Mouse (Mus musculus): ENCODE data around the gene Cdc34. TPM values are rescaled to one million over a fixed set of nuclear protein-coding genes. Genes with fewer than 3 reads are reported as not detected.

Gene Cdc34
- polyA plus RNA-seq, 1 experiment: 74.9 TPM

- TF ChIP-seq CTCF (IDR thresholded peaks at IDR 0.05; ENCODE audit: low read depth, low read length) (no peak), POLR2A (IDR thresholded peaks at IDR 0.05; ENCODE audit: borderline replicate concordance, low read depth, low read length) (no peak)
- H3K27ac ChIP-seq (ENCODE audit: insufficient read depth, low read depth, low read length): no peak overlapping the region
- H3K4me3 ChIP-seq (ENCODE audit: insufficient read depth, low read length): no peak overlapping the region
Observed at GRCm38 (mm10) chr10:79654946-79655395, 27.0 kb upstream of the Cdc34 start.

GRCm38 (mm10) chr10:79658829-79659228 lies 23.2 kb upstream of the Cdc34 start:
- no peak overlapping the region for H3K4me3 ChIP-seq (ENCODE audit: insufficient read depth, low read length)
- TF ChIP-seq CTCF (IDR thresholded peaks at IDR 0.05; ENCODE audit: low read depth, low read length): no peak
- no peak overlapping the region for H3K27ac ChIP-seq (ENCODE audit: insufficient read depth, low read depth, low read length)
- 0 out of 2 replicates have a peak, but pooled peaks cover 4% of the 10 kb centered on the region for H3K4me1 ChIP-seq (ENCODE audit: control insufficient read depth, insufficient read depth, low read length)

More at GRCm38 (mm10) chr10:79654946-79655395, 27.0 kb upstream of the Cdc34 start:
- 0 out of 2 replicates have a peak, but pooled peaks cover 4% of the 10 kb centered on the region for H3K4me1 ChIP-seq (ENCODE audit: control insufficient read depth, insufficient read depth, low read length)

- Histone ChIP-seq H3K4me1 (ENCODE audit: control insufficient read depth, insufficient read depth, low read length) (0 out of 2 replicates have a peak, but pooled peaks cover 4% of the 10 kb centered on the region), H3K4me3 (ENCODE audit: insufficient read depth, low read length) (no peak overlapping the region), H3K27ac (ENCODE audit: insufficient read depth, low read depth, low read length) (no peak overlapping the region)
- TF ChIP-seq CTCF (IDR thresholded peaks at IDR 0.05; ENCODE audit: low read depth, low read length) (no peak), POLR2A (IDR thresholded peaks at IDR 0.05; ENCODE audit: borderline replicate concordance, low read depth, low read length) (no peak)
Observed at GRCm38 (mm10) chr10:79660298-79660697, 21.7 kb upstream of the Cdc34 start.

- H3K27ac ChIP-seq (ENCODE audit: insufficient read depth, low read depth, low read length): no peak overlapping the region
- TF ChIP-seq CTCF (IDR thresholded peaks at IDR 0.05; ENCODE audit: low read depth, low read length): no peak
- no peak for TF ChIP-seq POLR2A (IDR thresholded peaks at IDR 0.05; ENCODE audit: borderline replicate concordance, low read depth, low read length)
- no peak overlapping the region for H3K4me3 ChIP-seq (ENCODE audit: insufficient read depth, low read length)
- H3K4me1 ChIP-seq (ENCODE audit: control insufficient read depth, insufficient read depth, low read length): peaks cover 12% of the 10 kb centered on the region
Observed at GRCm38 (mm10) chr10:79661861-79662260, 20.1 kb upstream of the Cdc34 start.

GRCm38 (mm10) chr10:79664131-79664665 lies 17.8 kb upstream of the Cdc34 start, which contains the start of gene Madcam1:
Madcam1 (plus strand) TSS chr10:79664559.
- peaks cover 8% of the 10 kb centered on the region for H3K4me1 ChIP-seq (ENCODE audit: control insufficient read depth, insufficient read depth, low read length)
- no peak for TF ChIP-seq POLR2A (IDR thresholded peaks at IDR 0.05; ENCODE audit: borderline replicate concordance, low read depth, low read length)
- peak; percentile 66 for TF ChIP-seq CTCF (IDR thresholded peaks at IDR 0.05; ENCODE audit: low read depth, low read length)
- H3K4me3 ChIP-seq (ENCODE audit: insufficient read depth, low read length): no peak within 1 kb of the TSS
- no peak within 1 kb of the TSS for H3K27ac ChIP-seq (ENCODE audit: insufficient read depth, low read depth, low read length)

- Histone ChIP-seq H3K4me3 (ENCODE audit: insufficient read depth, low read length) (no peak overlapping the region), H3K4me1 (ENCODE audit: control insufficient read depth, insufficient read depth, low read length) (peaks cover 8% of the 10 kb centered on the region), H3K27ac (ENCODE audit: insufficient read depth, low read depth, low read length) (no peak overlapping the region)
Observed at GRCm38 (mm10) chr10:79665051-79665450, 16.9 kb upstream of the Cdc34 start.

GRCm38 (mm10) chr10:79666493-79666892 lies 15.5 kb upstream of the Cdc34 start:
- TF ChIP-seq POLR2A (IDR thresholded peaks at IDR 0.05; ENCODE audit: borderline replicate concordance, low read depth, low read length) (no peak), CTCF (IDR thresholded peaks at IDR 0.05; ENCODE audit: low read depth, low read length) (no peak)
- H3K4me1 ChIP-seq (ENCODE audit: control insufficient read depth, insufficient read depth, low read length): peaks cover 18% of the 10 kb centered on the region
- no peak overlapping the region for H3K27ac ChIP-seq (ENCODE audit: insufficient read depth, low read depth, low read length)
- H3K4me3 ChIP-seq (ENCODE audit: insufficient read depth, low read length): no peak overlapping the region

More at GRCm38 (mm10) chr10:79665051-79665450, 16.9 kb upstream of the Cdc34 start:
- TF ChIP-seq POLR2A (IDR thresholded peaks at IDR 0.05; ENCODE audit: borderline replicate concordance, low read depth, low read length): no peak
- TF ChIP-seq CTCF (IDR thresholded peaks at IDR 0.05; ENCODE audit: low read depth, low read length): no peak

- Histone ChIP-seq H3K4me1 (ENCODE audit: control insufficient read depth, insufficient read depth, low read length) (peaks cover 18% of the 10 kb centered on the region), H3K27ac (ENCODE audit: insufficient read depth, low read depth, low read length) (no peak overlapping the region), H3K4me3 (ENCODE audit: insufficient read depth, low read length) (no peak overlapping the region)
- TF ChIP-seq CTCF (IDR thresholded peaks at IDR 0.05; ENCODE audit: low read depth, low read length): no peak
- TF ChIP-seq POLR2A (IDR thresholded peaks at IDR 0.05; ENCODE audit: borderline replicate concordance, low read depth, low read length): no peak
Observed at GRCm38 (mm10) chr10:79668076-79668475, 13.9 kb upstream of the Cdc34 start.

GRCm38 (mm10) chr10:79668771-79669575 lies 13.0 kb upstream of the Cdc34 start, which contains the start of gene Tpgs1:
Tpgs1 (plus strand) TSS chr10:79669369.
- TF ChIP-seq POLR2A (IDR thresholded peaks at IDR 0.05; ENCODE audit: borderline replicate concordance, low read depth, low read length): no peak
- TF ChIP-seq CTCF (IDR thresholded peaks at IDR 0.05; ENCODE audit: low read depth, low read length): peak; percentile 75
- Histone ChIP-seq H3K27ac (ENCODE audit: insufficient read depth, low read depth, low read length) (peak within 1 kb of the TSS; percentile 58), H3K4me1 (ENCODE audit: control insufficient read depth, insufficient read depth, low read length) (peaks cover 18% of the 10 kb centered on the region), H3K4me3 (ENCODE audit: insufficient read depth, low read length) (peak within 1 kb of the TSS; percentile 80)

- Histone ChIP-seq H3K4me3 (ENCODE audit: insufficient read depth, low read length) (peak overlapping the region; percentile 80), H3K4me1 (ENCODE audit: control insufficient read depth, insufficient read depth, low read length) (peaks cover 18% of the 10 kb centered on the region), H3K27ac (ENCODE audit: insufficient read depth, low read depth, low read length) (peak overlapping the region; percentile 58)
- TF ChIP-seq CTCF (IDR thresholded peaks at IDR 0.05; ENCODE audit: low read depth, low read length) (no peak), POLR2A (IDR thresholded peaks at IDR 0.05; ENCODE audit: borderline replicate concordance, low read depth, low read length) (no peak)
Observed at GRCm38 (mm10) chr10:79669576-79670057, 12.4 kb upstream of the Cdc34 start.

Measured in bone marrow macrophage, adult 2 months (primary cell).